Mouse (Mus musculus) ES-E14 (cell line): ENCODE measurements around the gene Nkx2-4. TPM values are rescaled to one million over a fixed set of nuclear protein-coding genes. Genes with fewer than 3 reads are reported as not detected.

ENCODE experiments used
- DNase-seq: peaks from one replicate; pipeline ENCODE4 v3.0.0-alpha.2; 2013; ENCODE audit warnings: low read depth, low spot score
- H3K27ac ChIP-seq: 2 replicates; pipeline ENCODE4 v1.5.1; 2012; ENCODE audit warnings: low read depth, mild to moderate bottlenecking, low read length, moderate library complexity, mixed read lengths; ENCODE audit not compliant: poor library complexity, insufficient read depth, severe bottlenecking
- H3K36me3 ChIP-seq: 2 replicates; pipeline ENCODE4 v1.6.1; 2012; ENCODE audit warnings: mild to moderate bottlenecking, low read length, moderate library complexity, mixed read lengths; ENCODE audit not compliant: control insufficient read depth, poor library complexity, insufficient read depth, severe bottlenecking
- H3K4me1 ChIP-seq, 2 experiments: fragments of 150-350 bp in 1 of 2; sonication (generic) in 1 of 2; 2 replicates each; pipeline ENCODE4 v1.6.1; 2012; ENCODE audit warnings: low read length in 2 of 2, mild to moderate bottlenecking in 1 of 2, mixed read lengths in 1 of 2; ENCODE audit not compliant: control insufficient read depth in 2 of 2, insufficient read depth in 2 of 2, poor library complexity in 1 of 2
- H3K4me3 ChIP-seq, 2 experiments: fragments of 150-350 bp in 1 of 2; sonication (generic) in 1 of 2; 2 replicates each; pipeline ENCODE4 v1.5.1; 2012; ENCODE audit warnings: low read length in 2 of 2, low read depth in 1 of 2, mild to moderate bottlenecking in 1 of 2, mixed read lengths in 1 of 2; ENCODE audit not compliant: insufficient read depth in 1 of 2, poor library complexity in 1 of 2, severe bottlenecking in 1 of 2
- H3K9ac ChIP-seq: 2 replicates; pipeline ENCODE4 v1.6.1; 2012; ENCODE audit warnings: low read depth, mild to moderate bottlenecking, low read length, mixed read lengths; ENCODE audit not compliant: poor library complexity, insufficient read depth, severe bottlenecking
- H3K9me3 ChIP-seq: fragments of 150-350 bp; sonication (generic); 2 replicates; pipeline ENCODE4 v1.6.1; 2012; ENCODE audit warnings: low read depth, mild to moderate bottlenecking, low read length; ENCODE audit not compliant: control insufficient read depth, insufficient read depth
- CHD2 ChIP-seq: IDR thresholded peaks from 2 replicates; pipeline ENCODE4 v1.6.1; 2014; ENCODE audit warnings: mild to moderate bottlenecking, low read depth, low read length, inconsistent platforms
- HCFC1 ChIP-seq: IDR thresholded peaks from 2 replicates; pipeline ENCODE4 v1.6.1; 2012; ENCODE audit warnings: low read length, inconsistent platforms, borderline replicate concordance; ENCODE audit not compliant: insufficient read depth
- MAFK ChIP-seq: IDR thresholded peaks from 2 replicates; pipeline ENCODE4 v1.6.1; 2014; ENCODE audit warnings: mild to moderate bottlenecking, low read depth, low read length, inconsistent platforms; ENCODE audit not compliant: insufficient read depth
- ZC3H11A ChIP-seq: IDR thresholded peaks from 2 replicates; pipeline ENCODE4 v1.6.1; 2012; ENCODE audit warnings: low read depth, mild to moderate bottlenecking, inconsistent platforms, low read length, borderline replicate concordance
- ZNF384 ChIP-seq: IDR thresholded peaks from 2 replicates; pipeline ENCODE4 v1.6.1; 2012; ENCODE audit warnings: low read depth, low read length, inconsistent platforms
- in situ Hi-C, 2 experiments: fragments of 600-800 bp; cut with MboI; formaldehyde crosslinking; loops; one replicate each; pipeline ENCODE4 v1.15.1; 2025; ENCODE audit warnings: low sequenced_read_pairs in 2 of 2, inconsistent platforms in 1 of 2; ENCODE audit not compliant: unreplicated experiment in 2 of 2
- total RNA-seq: library from RNA; depleted of rRNA; stranded (reverse); fragments of 300-350 nt; gene quantifications from 2 replicates; pipeline ENCODE4 v1.2.3, GENCODE M21; 2012

The Nkx2-4 gene
- total RNA-seq, 1 experiment: 0.31 TPM

DNA sequence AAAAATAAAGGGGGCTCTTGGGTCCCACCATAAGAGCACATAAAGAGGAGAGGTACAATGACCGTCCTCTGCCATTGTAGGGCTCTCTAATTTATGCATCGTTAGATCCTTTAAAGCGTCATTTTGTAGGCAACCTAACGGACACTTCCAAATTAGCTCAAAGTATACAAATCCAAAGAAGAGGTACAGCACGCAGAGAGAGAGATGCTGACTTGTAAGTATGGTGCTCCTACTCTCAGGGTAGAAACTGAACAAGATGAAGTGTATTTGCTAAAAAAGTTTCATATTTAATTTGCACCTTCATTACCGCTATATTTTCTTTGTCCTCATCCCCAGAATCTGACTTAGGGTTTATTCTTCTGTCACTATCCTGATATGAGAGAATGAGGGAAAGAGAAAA lies 692 bp upstream of the Nkx2-4 start:
- Histone ChIP-seq H3K9ac (no peak overlapping the region), H3K4me1 (no peaks in the 10 kb centered on the region; a peak in 1 of 4 replicates), H3K36me3 (no peaks in the 10 kb centered on the region), H3K9me3 (no peaks in the 10 kb centered on the region), H3K27ac (no peak overlapping the region), H3K4me3 (no peak overlapping the region)
- in situ Hi-C loops: loop anchor here in 1 of 2 experiments (10.0 to 25.0 kb wide), 2 partner anchors 99 to 951 kb away; partner anchors contain the start of gene Foxa2
- TF ChIP-seq ZC3H11A (no peak), CHD2 (no peak), ZNF384 (no peak), HCFC1 (no peak), MAFK (no peak)
- DNase-seq: no peak

DNA sequence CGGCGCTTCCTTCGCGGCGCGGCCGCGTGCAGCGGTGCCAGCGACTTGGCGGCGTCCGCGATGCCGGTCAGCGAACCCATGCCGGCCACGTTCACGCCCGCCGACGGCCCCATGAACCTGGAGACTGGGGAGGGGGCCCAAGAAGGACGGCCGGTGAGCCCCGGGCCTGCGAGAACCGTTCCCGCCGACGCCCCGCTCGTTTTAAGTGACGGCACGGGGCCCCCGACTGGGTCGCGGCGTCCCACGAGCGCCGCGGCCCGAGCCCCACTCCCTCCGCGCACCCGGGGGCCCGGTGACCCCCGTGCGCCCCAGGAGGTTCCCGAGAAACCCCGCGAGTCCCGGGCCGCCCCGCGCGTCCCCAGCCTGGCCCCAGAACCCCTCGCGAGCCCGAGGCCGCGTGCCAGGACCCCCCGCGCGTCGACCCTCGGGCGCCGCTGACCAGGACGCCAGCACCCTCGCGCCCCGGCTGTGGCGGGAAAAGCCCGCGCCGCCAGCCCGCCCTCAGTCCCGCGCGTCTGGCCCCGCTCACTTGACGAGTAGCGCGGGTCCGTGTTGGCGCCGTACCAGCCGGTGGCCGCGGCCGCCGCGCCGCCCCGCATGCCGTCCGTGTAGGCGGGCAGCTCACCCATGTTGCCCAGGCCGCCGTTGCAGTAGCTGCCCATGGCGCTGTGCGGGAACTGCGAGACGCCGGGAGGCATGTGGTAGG lies 726 bp downstream of the Nkx2-4 start:
- Histone ChIP-seq H3K27ac (no peak overlapping the region), H3K9ac (peak overlapping the region; percentile 55; the same call in 1 of the 2 replicates), H3K36me3 (no peaks in the 10 kb centered on the region), H3K4me3 (peak overlapping the region; percentile 54 to 68; a peak in 3 of 4 replicates), H3K9me3 (no peaks in the 10 kb centered on the region), H3K4me1 (no peaks in the 10 kb centered on the region; a peak in 2 of 4 replicates)
- TF ChIP-seq CHD2: no peak
- TF ChIP-seq ZC3H11A: no peak
- TF ChIP-seq HCFC1: no peak
- no peak for TF ChIP-seq ZNF384
- TF ChIP-seq MAFK: no peak
- no peak for DNase-seq
- in situ Hi-C loops: loop anchor here in 1 of 2 experiments (10.0 to 25.0 kb wide), 2 partner anchors 100 to 953 kb away; partner anchors contain the start of gene Foxa2

DNA sequence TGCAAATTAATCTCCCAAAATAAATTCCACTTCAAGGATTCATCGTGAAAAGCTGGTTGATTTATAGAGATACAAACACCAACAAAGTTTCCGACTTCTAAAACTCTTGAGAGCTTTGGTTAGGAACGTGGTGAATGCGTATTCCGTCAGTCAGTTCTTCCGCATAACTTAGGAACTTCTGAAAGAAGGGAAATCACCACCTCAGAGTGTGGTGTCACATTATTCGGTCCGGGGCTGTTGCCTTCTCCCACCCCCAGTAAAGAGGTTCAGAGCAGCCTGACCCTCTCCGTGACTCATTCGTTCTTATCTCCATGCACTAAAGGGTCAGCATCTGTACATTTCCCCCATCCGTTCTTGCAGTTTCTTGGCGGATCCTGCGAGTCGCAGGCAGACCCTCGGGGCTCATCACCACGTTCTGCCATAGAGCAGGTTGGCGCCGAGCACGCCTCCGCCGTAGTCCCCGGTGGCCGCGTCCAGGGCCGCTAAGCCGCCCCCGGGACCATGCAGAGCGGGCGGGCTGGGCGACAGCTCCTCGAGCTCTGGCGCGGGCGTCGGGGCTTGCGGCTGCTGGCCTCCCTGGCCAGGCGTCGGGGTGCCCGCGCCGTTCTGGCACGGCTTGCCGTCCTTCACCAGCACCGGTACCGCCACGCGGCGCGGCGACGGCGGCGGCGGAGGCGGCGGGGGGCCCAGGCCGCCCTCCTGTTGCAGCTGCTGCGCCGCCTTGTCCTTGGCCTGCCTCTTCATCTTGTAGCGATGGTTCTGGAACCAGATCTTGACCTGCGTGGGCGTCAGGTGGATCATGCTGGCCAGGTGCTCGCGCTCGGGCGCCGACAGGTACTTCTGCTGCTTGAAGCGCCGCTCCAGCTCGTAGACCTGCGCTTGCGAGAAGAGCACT lies 1.5 kb downstream of the Nkx2-4 start:
- DNase-seq: no peak
- no peaks in the 10 kb centered on the region for H3K9me3 ChIP-seq
- no peaks in the 10 kb centered on the region; a peak in 2 of 4 replicates for H3K4me1 ChIP-seq
- H3K4me3 ChIP-seq: peak overlapping the region; percentile 54 to 68
- peak overlapping the region; percentile 42; the same call in 1 of the 2 replicates for H3K9ac ChIP-seq
- H3K27ac ChIP-seq: no peak overlapping the region
- in situ Hi-C loops: loop anchor here in 1 of 2 experiments (10.0 to 25.0 kb wide), 2 partner anchors 101 to 954 kb away; partner anchors contain the start of gene Foxa2
- no peaks in the 10 kb centered on the region for H3K36me3 ChIP-seq
- TF ChIP-seq ZC3H11A (no peak), MAFK (no peak), HCFC1 (no peak), CHD2 (no peak), ZNF384 (no peak)

DNA sequence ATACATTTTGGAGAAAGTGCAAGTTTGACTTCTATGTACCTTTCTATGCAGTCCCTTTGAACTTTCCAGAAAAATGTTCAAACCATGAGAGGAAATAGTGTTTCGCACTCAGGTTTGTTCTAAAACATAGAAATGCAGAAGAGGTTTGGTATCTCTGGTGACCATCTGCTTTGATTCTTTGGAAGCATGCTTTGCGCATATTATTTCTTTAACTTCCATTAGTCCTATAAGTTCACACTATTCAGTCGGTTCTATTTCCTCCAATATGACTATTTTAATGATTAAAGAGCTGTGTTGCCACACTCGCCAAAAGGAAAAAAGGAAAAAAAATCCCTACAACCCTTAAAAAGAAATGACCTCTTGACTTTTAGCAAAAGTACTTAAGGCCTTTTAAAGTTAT lies 2.9 kb downstream of the Nkx2-4 start:
- TF ChIP-seq ZC3H11A (no peak), MAFK (no peak), CHD2 (no peak)
- H3K36me3 ChIP-seq: no peaks in the 10 kb centered on the region
- in situ Hi-C loops: loop anchor here in 1 of 2 experiments (10.0 to 25.0 kb wide), 2 partner anchors 102 to 955 kb away; partner anchors contain the start of gene Foxa2
- H3K9ac ChIP-seq: no peak overlapping the region
- no peak overlapping the region for H3K27ac ChIP-seq
- H3K9me3 ChIP-seq: no peaks in the 10 kb centered on the region
- no peaks in the 10 kb centered on the region; a peak in 2 of 4 replicates for H3K4me1 ChIP-seq
- H3K4me3 ChIP-seq: no peak overlapping the region
- DNase-seq: no peak
